Mouse (Mus musculus): ENCODE measurements around the gene Rab11fip4. TPM values are rescaled to one million over a fixed set of nuclear protein-coding genes. Genes with fewer than 3 reads are reported as not detected.
A peak's percentile ranks its signal among the peaks of the same experiment; 100 is the strongest.

Rab11fip4 gene
- polyA plus RNA-seq, 1 experiment from 2014 or later, result 0.14 TPM

DNA sequence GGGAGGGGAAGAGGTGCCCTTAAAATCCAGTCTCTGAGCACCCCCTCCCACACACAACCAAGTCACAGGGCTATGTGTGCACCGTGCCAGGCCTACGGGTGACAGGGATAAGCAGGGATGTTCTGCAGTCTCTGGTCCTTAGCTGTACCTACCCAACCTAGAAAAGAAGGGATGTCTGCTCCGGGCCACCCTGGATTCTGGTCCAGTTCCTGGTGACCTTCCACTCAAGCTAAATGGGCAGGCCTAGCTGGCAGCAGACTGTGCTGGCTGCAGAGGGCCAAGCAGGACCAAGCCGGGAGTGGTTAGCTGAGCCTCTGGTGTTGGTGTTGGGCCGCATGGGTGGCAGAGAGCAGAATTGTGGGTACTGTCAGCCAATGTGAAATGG is 571 bp downstream of the Rab11fip4 start:
- Histone ChIP-seq H3K36me3 (ENCODE audit: control insufficient read depth, insufficient read depth, low read length) (no peaks in the 10 kb centered on the region), H3K4me3 (ENCODE audit: control insufficient read depth in 1 of 2, insufficient read depth in 1 of 2, low read depth in 1 of 2, low read length in 2 of 2) (peak overlapping the region; percentile 46 to 54), H3K4me2 (ENCODE audit: low read length) (peak overlapping the region; percentile 95), H3K9ac (ENCODE audit: low read length) (no peak overlapping the region), H3K27ac (replicated peaks in 1 of 2; ENCODE audit: control insufficient read depth in 1 of 2, insufficient read depth in 1 of 2, low read depth in 2 of 2, low read length in 2 of 2) (no peak overlapping the region), H3K4me1 (ENCODE audit: control insufficient read depth in 2 of 2, insufficient read depth in 2 of 2, low read length in 2 of 2) (peaks cover 3% of the 10 kb centered on the region in 2 experiments; a peak in 3 of 4 replicates), H3K9me3 (ENCODE audit: control insufficient read depth, low read length) (no peaks in the 10 kb centered on the region), H3K27me3 (ENCODE audit: control insufficient read depth, insufficient read depth, low read length) (peaks cover 63% of the 10 kb centered on the region)
- 34% methylated on average over 5 of the region's 5 CpGs for WGBS
- ATAC-seq (ENCODE audit: insufficient number of reproducible peaks, insufficient read depth, low FRiP score, low read depth), result no peak

DNA sequence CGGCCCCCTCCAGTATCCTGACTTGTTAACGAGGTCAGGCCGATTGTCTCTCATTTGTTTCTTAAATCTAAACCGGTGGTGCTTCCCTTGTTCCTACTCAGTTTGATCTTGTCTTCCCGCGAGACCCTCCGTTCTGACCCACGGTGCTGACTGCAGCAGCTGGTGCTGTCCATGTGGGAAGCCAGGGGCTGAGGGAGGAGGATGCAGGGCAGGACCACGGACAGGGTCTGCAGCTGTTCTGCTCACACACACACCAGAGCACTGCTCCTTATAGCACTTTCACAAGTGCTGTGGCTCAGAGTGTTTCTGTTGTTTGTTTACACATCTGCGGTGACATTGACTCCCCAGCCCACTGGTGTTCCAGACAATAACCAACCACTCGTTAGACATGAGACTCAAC is 2.5 kb downstream of the Rab11fip4 start:
- H3K4me2 ChIP-seq (ENCODE audit: low read length), result no peak overlapping the region
- peaks cover 3% of the 10 kb centered on the region in 2 experiments; a peak in 3 of 4 replicates for H3K4me1 ChIP-seq (ENCODE audit: control insufficient read depth in 2 of 2, insufficient read depth in 2 of 2, low read length in 2 of 2)
- no peaks in the 10 kb centered on the region for H3K9me3 ChIP-seq (ENCODE audit: control insufficient read depth, low read length)
- H3K27ac ChIP-seq (replicated peaks in 1 of 2; ENCODE audit: control insufficient read depth in 1 of 2, insufficient read depth in 1 of 2, low read depth in 2 of 2, low read length in 2 of 2), result no peak overlapping the region
- 32% methylated on average over 11 of the region's 11 CpGs for WGBS
- no peak for ATAC-seq (ENCODE audit: insufficient number of reproducible peaks, insufficient read depth, low FRiP score, low read depth)
- peaks cover 58% of the 10 kb centered on the region for H3K27me3 ChIP-seq (ENCODE audit: control insufficient read depth, insufficient read depth, low read length)
- H3K36me3 ChIP-seq (ENCODE audit: control insufficient read depth, insufficient read depth, low read length), result no peaks in the 10 kb centered on the region
- no peak overlapping the region for H3K9ac ChIP-seq (ENCODE audit: low read length)
- H3K4me3 ChIP-seq (ENCODE audit: control insufficient read depth in 1 of 2, insufficient read depth in 1 of 2, low read depth in 1 of 2, low read length in 2 of 2), result no peak overlapping the region

DNA sequence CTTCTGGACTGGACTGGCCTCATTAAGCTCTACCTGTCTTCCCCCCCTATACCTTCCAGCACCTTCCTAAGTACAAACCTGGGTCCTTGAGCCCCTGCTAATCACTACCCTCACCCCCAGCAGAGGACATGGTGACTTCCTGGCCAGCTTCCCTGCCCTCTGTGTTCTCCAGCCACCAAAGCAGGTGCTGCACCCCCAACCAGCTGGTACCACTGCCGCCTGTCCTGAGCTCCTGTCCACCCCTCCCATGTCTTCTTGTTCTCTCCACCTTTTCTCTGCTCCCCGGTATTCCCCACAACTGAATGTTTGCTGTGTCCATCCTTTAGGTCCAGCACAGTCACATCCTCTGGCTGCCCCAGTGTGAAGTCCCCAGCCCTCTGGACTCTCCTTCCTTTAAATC is 19.4 kb downstream of the Rab11fip4 start:
- Histone ChIP-seq H3K4me2 (ENCODE audit: low read length) (peak overlapping the region; percentile 19), H3K9ac (ENCODE audit: low read length) (no peak overlapping the region), H3K9me3 (ENCODE audit: control insufficient read depth, low read length) (no peaks in the 10 kb centered on the region), H3K4me3 (ENCODE audit: control insufficient read depth in 1 of 2, insufficient read depth in 1 of 2, low read depth in 1 of 2, low read length in 2 of 2) (no peak overlapping the region), H3K4me1 (ENCODE audit: control insufficient read depth in 2 of 2, insufficient read depth in 2 of 2, low read length in 2 of 2) (peaks cover 13 to 14% of the 10 kb centered on the region in 2 experiments), H3K27me3 (ENCODE audit: control insufficient read depth, insufficient read depth, low read length) (0 out of 2 replicates have a peak, but pooled peaks cover 5% of the 10 kb centered on the region), H3K27ac (replicated peaks in 1 of 2; ENCODE audit: control insufficient read depth in 1 of 2, insufficient read depth in 1 of 2, low read depth in 2 of 2, low read length in 2 of 2) (no peak overlapping the region), H3K36me3 (ENCODE audit: control insufficient read depth, insufficient read depth, low read length) (no peaks in the 10 kb centered on the region)
- no peak for ATAC-seq (ENCODE audit: insufficient number of reproducible peaks, insufficient read depth, low FRiP score, low read depth)
- 65% methylated on average over 2 of the region's 2 CpGs for WGBS

DNA sequence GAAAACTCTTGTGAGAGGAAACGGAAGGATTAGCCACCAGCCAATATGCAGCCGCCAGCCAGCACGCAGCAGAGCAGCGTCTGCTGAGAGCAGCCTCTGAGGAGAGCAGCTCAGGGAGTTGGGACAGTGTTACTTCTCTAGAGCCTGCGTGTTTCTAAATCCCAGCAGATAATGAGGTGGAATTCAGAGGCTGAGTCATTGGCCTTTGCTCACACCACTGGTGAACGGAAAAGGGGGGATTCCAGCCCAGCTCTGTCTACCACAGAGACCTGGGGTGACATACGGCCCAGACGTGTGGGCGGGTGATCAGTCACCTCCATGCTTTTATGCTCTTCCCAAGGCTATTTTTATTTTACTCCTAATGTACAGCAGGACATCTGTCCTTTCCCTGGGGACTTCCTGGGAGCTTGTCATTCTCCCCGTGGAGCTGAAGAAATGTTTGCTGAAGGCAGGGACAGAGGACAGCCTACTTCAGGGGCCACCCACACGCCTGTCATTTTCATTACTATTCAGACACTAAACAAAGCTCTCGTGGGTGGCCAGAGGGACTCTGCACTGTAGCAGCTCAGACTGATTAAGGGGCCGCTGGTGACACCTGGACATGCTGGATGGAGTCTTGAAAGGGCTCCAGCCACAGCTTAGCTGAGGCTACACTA is 20.1 kb downstream of the Rab11fip4 start:
- no peaks in the 10 kb centered on the region for H3K36me3 ChIP-seq (ENCODE audit: control insufficient read depth, insufficient read depth, low read length)
- H3K27ac ChIP-seq (replicated peaks in 1 of 2; ENCODE audit: control insufficient read depth in 1 of 2, insufficient read depth in 1 of 2, low read depth in 2 of 2, low read length in 2 of 2), result no peak overlapping the region
- 7% methylated on average over 13 of the region's 13 CpGs for WGBS
- 0 out of 2 replicates have a peak, but pooled peaks cover 5% of the 10 kb centered on the region for H3K27me3 ChIP-seq (ENCODE audit: control insufficient read depth, insufficient read depth, low read length)
- H3K4me1 ChIP-seq (ENCODE audit: control insufficient read depth in 2 of 2, insufficient read depth in 2 of 2, low read length in 2 of 2), result peaks cover 13 to 14% of the 10 kb centered on the region in 2 experiments
- ATAC-seq (ENCODE audit: insufficient number of reproducible peaks, insufficient read depth, low FRiP score, low read depth), result peak; percentile 44; the same call in 1 of the 2 replicates
- 0 out of 2 replicates have a peak overlapping the region, but pooled peaks have one; percentile 12 for H3K9ac ChIP-seq (ENCODE audit: low read length)
- H3K4me3 ChIP-seq (ENCODE audit: control insufficient read depth in 1 of 2, insufficient read depth in 1 of 2, low read depth in 1 of 2, low read length in 2 of 2), result no peak overlapping the region
- H3K9me3 ChIP-seq (ENCODE audit: control insufficient read depth, low read length), result no peaks in the 10 kb centered on the region
- H3K4me2 ChIP-seq (ENCODE audit: low read length), result peak overlapping the region; percentile 19

DNA sequence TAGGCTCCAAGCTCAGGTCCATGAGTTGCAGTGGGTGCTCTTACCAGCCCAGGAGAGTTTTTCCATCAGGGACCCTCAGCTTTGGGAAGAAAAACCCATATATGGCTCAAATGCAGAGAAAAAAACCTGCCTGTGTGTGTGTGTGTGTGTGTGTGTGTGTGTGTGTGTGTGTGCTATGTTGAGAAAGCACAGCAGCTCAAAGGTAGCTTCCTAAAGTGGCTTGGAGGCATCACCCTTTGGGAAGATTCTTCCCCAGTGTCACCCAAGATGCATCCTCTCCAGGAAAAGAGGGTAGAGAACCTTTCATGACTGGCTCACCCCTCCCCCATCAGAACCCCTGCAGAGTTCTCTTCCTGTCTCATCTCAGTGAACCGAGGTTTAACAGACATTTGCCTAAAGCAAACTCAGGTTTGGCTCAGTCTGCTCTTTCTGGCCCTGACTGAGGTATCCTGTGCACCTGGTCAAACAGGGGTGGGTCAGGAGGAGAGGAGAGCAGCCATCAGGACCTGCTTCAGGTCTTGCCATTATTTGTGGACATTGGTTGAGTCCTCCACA is 21.1 kb downstream of the Rab11fip4 start:
- H3K4me3 ChIP-seq (ENCODE audit: control insufficient read depth in 1 of 2, insufficient read depth in 1 of 2, low read depth in 1 of 2, low read length in 2 of 2), result no peak overlapping the region
- WGBS, result 0% methylated on average over 1 of the region's 1 CpGs
- no peaks in the 10 kb centered on the region for H3K9me3 ChIP-seq (ENCODE audit: control insufficient read depth, low read length)
- H3K4me2 ChIP-seq (ENCODE audit: low read length), result no peak overlapping the region
- H3K27me3 ChIP-seq (ENCODE audit: control insufficient read depth, insufficient read depth, low read length), result 0 out of 2 replicates have a peak, but pooled peaks cover 5% of the 10 kb centered on the region
- H3K9ac ChIP-seq (ENCODE audit: low read length), result no peak overlapping the region
- no peaks in the 10 kb centered on the region for H3K36me3 ChIP-seq (ENCODE audit: control insufficient read depth, insufficient read depth, low read length)
- H3K27ac ChIP-seq (replicated peaks in 1 of 2; ENCODE audit: control insufficient read depth in 1 of 2, insufficient read depth in 1 of 2, low read depth in 2 of 2, low read length in 2 of 2), result no peak overlapping the region
- ATAC-seq (ENCODE audit: insufficient number of reproducible peaks, insufficient read depth, low FRiP score, low read depth), result no peak
- peaks cover 13 to 14% of the 10 kb centered on the region in 2 experiments for H3K4me1 ChIP-seq (ENCODE audit: control insufficient read depth in 2 of 2, insufficient read depth in 2 of 2, low read length in 2 of 2)

DNA sequence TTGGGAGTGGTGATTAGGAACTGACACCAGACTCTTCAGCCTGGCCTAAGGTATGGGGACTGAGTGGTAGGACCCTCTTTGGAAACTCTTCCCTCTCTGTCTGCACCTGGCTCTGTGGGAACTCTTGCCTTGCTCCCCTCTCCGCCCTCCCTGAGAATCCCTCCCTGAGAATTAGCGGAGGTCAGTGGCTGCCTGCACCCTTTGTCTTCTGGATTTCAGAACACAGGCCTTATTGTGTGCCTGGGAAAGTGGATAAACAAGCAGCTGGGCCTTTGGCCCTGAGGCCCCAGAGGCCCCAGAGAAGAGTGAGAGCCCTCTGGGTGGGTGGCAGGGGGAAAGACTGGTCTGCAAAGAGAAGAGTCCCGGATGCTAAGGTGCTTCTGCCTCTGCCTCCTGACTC is 22.1 kb downstream of the Rab11fip4 start:
- 57% methylated on average over 3 of the region's 3 CpGs for WGBS
- H3K27ac ChIP-seq (replicated peaks in 1 of 2; ENCODE audit: control insufficient read depth in 1 of 2, insufficient read depth in 1 of 2, low read depth in 2 of 2, low read length in 2 of 2), result no peak overlapping the region
- H3K9ac ChIP-seq (ENCODE audit: low read length), result no peak overlapping the region
- no peak overlapping the region for H3K4me3 ChIP-seq (ENCODE audit: control insufficient read depth in 1 of 2, insufficient read depth in 1 of 2, low read depth in 1 of 2, low read length in 2 of 2)
- 0 out of 2 replicates have a peak, but pooled peaks cover 5% of the 10 kb centered on the region for H3K27me3 ChIP-seq (ENCODE audit: control insufficient read depth, insufficient read depth, low read length)
- no peak overlapping the region for H3K4me2 ChIP-seq (ENCODE audit: low read length)
- peaks cover 13 to 14% of the 10 kb centered on the region in 2 experiments for H3K4me1 ChIP-seq (ENCODE audit: control insufficient read depth in 2 of 2, insufficient read depth in 2 of 2, low read length in 2 of 2)
- no peaks in the 10 kb centered on the region for H3K9me3 ChIP-seq (ENCODE audit: control insufficient read depth, low read length)
- no peaks in the 10 kb centered on the region for H3K36me3 ChIP-seq (ENCODE audit: control insufficient read depth, insufficient read depth, low read length)
- ATAC-seq (ENCODE audit: insufficient number of reproducible peaks, insufficient read depth, low FRiP score, low read depth), result no peak

DNA sequence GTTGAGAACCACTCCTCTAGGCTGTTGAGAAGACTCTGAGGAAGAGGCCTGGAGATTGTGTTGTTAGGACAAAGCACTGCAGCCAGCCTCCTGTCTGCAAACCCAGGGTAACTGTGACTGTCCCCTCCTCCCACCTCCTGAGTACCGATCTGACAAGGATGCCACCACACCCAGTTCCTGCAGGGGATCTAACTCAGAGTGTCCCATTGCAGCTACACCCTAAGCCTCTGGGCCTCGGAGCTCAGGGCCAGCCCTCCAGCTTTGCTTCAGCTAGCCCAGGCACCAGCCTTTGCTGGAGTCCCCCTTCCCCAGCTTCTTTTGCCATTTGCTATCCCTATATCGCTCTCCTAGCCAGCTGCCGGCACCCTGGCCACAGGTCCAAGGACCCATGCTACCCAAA is 22.7 kb downstream of the Rab11fip4 start:
- no peak overlapping the region for H3K4me2 ChIP-seq (ENCODE audit: low read length)
- no peaks in the 10 kb centered on the region for H3K36me3 ChIP-seq (ENCODE audit: control insufficient read depth, insufficient read depth, low read length)
- H3K4me3 ChIP-seq (ENCODE audit: control insufficient read depth in 1 of 2, insufficient read depth in 1 of 2, low read depth in 1 of 2, low read length in 2 of 2), result no peak overlapping the region
- H3K9ac ChIP-seq (ENCODE audit: low read length), result no peak overlapping the region
- no peaks in the 10 kb centered on the region for H3K9me3 ChIP-seq (ENCODE audit: control insufficient read depth, low read length)
- ATAC-seq (ENCODE audit: insufficient number of reproducible peaks, insufficient read depth, low FRiP score, low read depth), result no peak
- H3K27ac ChIP-seq (replicated peaks in 1 of 2; ENCODE audit: control insufficient read depth in 1 of 2, insufficient read depth in 1 of 2, low read depth in 2 of 2, low read length in 2 of 2), result no peak overlapping the region
- 0 out of 2 replicates have a peak, but pooled peaks cover 5% of the 10 kb centered on the region for H3K27me3 ChIP-seq (ENCODE audit: control insufficient read depth, insufficient read depth, low read length)
- 49% methylated on average over 4 of the region's 4 CpGs for WGBS
- peaks cover 13 to 14% of the 10 kb centered on the region in 2 experiments for H3K4me1 ChIP-seq (ENCODE audit: control insufficient read depth in 2 of 2, insufficient read depth in 2 of 2, low read length in 2 of 2)
